Mouse (Mus musculus): Measurements from ENCODE around the gene Med7. TPM values are rescaled to one million over a fixed set of nuclear protein-coding genes. Genes with fewer than 3 reads are reported as not detected.

The Med7 gene
- polyA plus RNA-seq, 1 experiment from 2014 or later, result 93.0 TPM

GRCm38 (mm10) chr11:46441774-46442173, 5.0 kb downstream of the Med7 start:
- ATAC-seq, result no peak
- WGBS, result 98% methylated on average over 1 of the region's 1 CpGs

GRCm38 (mm10) chr11:46443152-46443551, 6.4 kb downstream of the Med7 start:
- Histone ChIP-seq H3K4me1 (ENCODE audit: control insufficient read depth, insufficient read depth, low read length) (no peaks in the 10 kb centered on the region), H3K27ac (ENCODE audit: low read depth, low read length) (no peak overlapping the region), H3K4me2 (ENCODE audit: low read length) (no peak overlapping the region), H3K9me3 (replicated peaks; ENCODE audit: control insufficient read depth, low read length) (no peaks in the 10 kb centered on the region), H3K27me3 (replicated peaks; ENCODE audit: control insufficient read depth, insufficient read depth, low read length) (no peaks in the 10 kb centered on the region), H3K4me3 (ENCODE audit: low read depth, low read length) (no peak overlapping the region), H3K9ac (ENCODE audit: low read length) (no peak overlapping the region), H3K36me3 (ENCODE audit: control insufficient read depth, insufficient read depth, low read length) (peaks cover 29% of the 10 kb centered on the region)
- ATAC-seq (no peak), DNase-seq (ENCODE audit: low spot score) (no peak)
- WGBS, result 90% methylated on average over 1 of the region's 1 CpGs

More at GRCm38 (mm10) chr11:46441774-46442173, 5.0 kb downstream of the Med7 start:
- Histone ChIP-seq H3K4me3 (ENCODE audit: low read depth, low read length) (no peak overlapping the region), H3K27me3 (replicated peaks; ENCODE audit: control insufficient read depth, insufficient read depth, low read length) (no peaks in the 10 kb centered on the region), H3K9ac (ENCODE audit: low read length) (no peak overlapping the region), H3K36me3 (ENCODE audit: control insufficient read depth, insufficient read depth, low read length) (peaks cover 29% of the 10 kb centered on the region), H3K27ac (ENCODE audit: low read depth, low read length) (no peak overlapping the region), H3K4me2 (ENCODE audit: low read length) (no peak overlapping the region), H3K4me1 (ENCODE audit: control insufficient read depth, insufficient read depth, low read length) (peaks cover 4% of the 10 kb centered on the region; the same call in 1 of the 2 replicates), H3K9me3 (replicated peaks; ENCODE audit: control insufficient read depth, low read length) (no peaks in the 10 kb centered on the region)
- no peak for DNase-seq (ENCODE audit: low spot score)

- no peak overlapping the region for H3K4me3 ChIP-seq (ENCODE audit: low read depth, low read length)
- no peaks in the 10 kb centered on the region for H3K4me1 ChIP-seq (ENCODE audit: control insufficient read depth, insufficient read depth, low read length)
- DNase-seq (ENCODE audit: low spot score), result no peak
- H3K27ac ChIP-seq (ENCODE audit: low read depth, low read length), result no peak overlapping the region
- no peak overlapping the region for H3K4me2 ChIP-seq (ENCODE audit: low read length)
- H3K27me3 ChIP-seq (replicated peaks; ENCODE audit: control insufficient read depth, insufficient read depth, low read length), result no peaks in the 10 kb centered on the region
- no peak overlapping the region for H3K9ac ChIP-seq (ENCODE audit: low read length)
- H3K36me3 ChIP-seq (ENCODE audit: control insufficient read depth, insufficient read depth, low read length), result peaks cover 29% of the 10 kb centered on the region
- 89% methylated on average over 5 of the region's 5 CpGs for whole genome bisulfite sequencing
- no peaks in the 10 kb centered on the region for H3K9me3 ChIP-seq (replicated peaks; ENCODE audit: control insufficient read depth, low read length)
- ATAC-seq, result no peak
These were observed 7.3 kb downstream of the Med7 start for GRCm38 (mm10) chr11:46443979-46444378.

GRCm38 (mm10) chr11:46446150-46446549, 9.4 kb downstream of the Med7 start:
- WGBS, result 92% methylated on average over 6 of the region's 6 CpGs
- H3K9ac ChIP-seq (ENCODE audit: low read length), result no peak overlapping the region
- DNase-seq (ENCODE audit: low spot score) (no peak), ATAC-seq (no peak)
- H3K27me3 ChIP-seq (replicated peaks; ENCODE audit: control insufficient read depth, insufficient read depth, low read length), result no peaks in the 10 kb centered on the region
- peaks cover 16% of the 10 kb centered on the region for H3K36me3 ChIP-seq (ENCODE audit: control insufficient read depth, insufficient read depth, low read length)
- H3K4me2 ChIP-seq (ENCODE audit: low read length), result no peak overlapping the region
- H3K4me3 ChIP-seq (ENCODE audit: low read depth, low read length), result no peak overlapping the region
- H3K27ac ChIP-seq (ENCODE audit: low read depth, low read length), result no peak overlapping the region
- H3K9me3 ChIP-seq (replicated peaks; ENCODE audit: control insufficient read depth, low read length), result no peaks in the 10 kb centered on the region
- H3K4me1 ChIP-seq (ENCODE audit: control insufficient read depth, insufficient read depth, low read length), result no peaks in the 10 kb centered on the region

GRCm38 (mm10) chr11:46447644-46448484, 11.1 kb downstream of the Med7 start:
- H3K4me2 ChIP-seq (ENCODE audit: low read length), result no peak overlapping the region
- no peak for ATAC-seq

GRCm38 (mm10) chr11:46449461-46450080, 12.8 kb downstream of the Med7 start:
- Histone ChIP-seq H3K27ac (ENCODE audit: low read depth, low read length) (no peak overlapping the region), H3K4me1 (ENCODE audit: control insufficient read depth, insufficient read depth, low read length) (no peaks in the 10 kb centered on the region), H3K4me2 (ENCODE audit: low read length) (no peak overlapping the region), H3K9me3 (replicated peaks; ENCODE audit: control insufficient read depth, low read length) (no peaks in the 10 kb centered on the region), H3K36me3 (ENCODE audit: control insufficient read depth, insufficient read depth, low read length) (0 out of 2 replicates have a peak, but pooled peaks cover 3% of the 10 kb centered on the region), H3K4me3 (ENCODE audit: low read depth, low read length) (no peak overlapping the region), H3K9ac (ENCODE audit: low read length) (no peak overlapping the region), H3K27me3 (replicated peaks; ENCODE audit: control insufficient read depth, insufficient read depth, low read length) (no peaks in the 10 kb centered on the region)
- WGBS, result 87% methylated on average over 11 of the region's 11 CpGs
- no peak for ATAC-seq
- no peak for DNase-seq (ENCODE audit: low spot score)

More at GRCm38 (mm10) chr11:46447644-46448484, 11.1 kb downstream of the Med7 start:
- Histone ChIP-seq H3K36me3 (ENCODE audit: control insufficient read depth, insufficient read depth, low read length) (0 out of 2 replicates have a peak, but pooled peaks cover 9% of the 10 kb centered on the region), H3K4me3 (ENCODE audit: low read depth, low read length) (no peak overlapping the region), H3K4me1 (ENCODE audit: control insufficient read depth, insufficient read depth, low read length) (no peaks in the 10 kb centered on the region), H3K9me3 (replicated peaks; ENCODE audit: control insufficient read depth, low read length) (no peaks in the 10 kb centered on the region), H3K27ac (ENCODE audit: low read depth, low read length) (no peak overlapping the region), H3K9ac (ENCODE audit: low read length) (no peak overlapping the region), H3K27me3 (replicated peaks; ENCODE audit: control insufficient read depth, insufficient read depth, low read length) (no peaks in the 10 kb centered on the region)
- 74% methylated on average over 13 of the region's 13 CpGs for WGBS
- no peak for DNase-seq (ENCODE audit: low spot score)

GRCm38 (mm10) chr11:46454453-46455045, 17.8 kb downstream of the Med7 start, which contains the start of gene Havcr2:
Havcr2 (plus strand) TSS chr11:46454935.
- H3K4me2 ChIP-seq (ENCODE audit: low read length), result no peak within 1 kb of the TSS
- DNase-seq (ENCODE audit: low spot score) (no peak), ATAC-seq (no peak)
- H3K36me3 ChIP-seq (ENCODE audit: control insufficient read depth, insufficient read depth, low read length), result no peaks in the 10 kb centered on the region
- H3K9me3 ChIP-seq (replicated peaks; ENCODE audit: control insufficient read depth, low read length), result no peaks in the 10 kb centered on the region
- no peak within 1 kb of the TSS for H3K9ac ChIP-seq (ENCODE audit: low read length)
- H3K27me3 ChIP-seq (replicated peaks; ENCODE audit: control insufficient read depth, insufficient read depth, low read length), result no peaks in the 10 kb centered on the region
- H3K4me1 ChIP-seq (ENCODE audit: control insufficient read depth, insufficient read depth, low read length), result no peaks in the 10 kb centered on the region
- WGBS, result 86% methylated on average over 6 of the region's 6 CpGs
- H3K4me3 ChIP-seq (ENCODE audit: low read depth, low read length), result no peak within 1 kb of the TSS
- H3K27ac ChIP-seq (ENCODE audit: low read depth, low read length), result no peak within 1 kb of the TSS

- no peak for ATAC-seq
- H3K9ac ChIP-seq (ENCODE audit: low read length), result no peak overlapping the region
These were observed 23.2 kb downstream of the Med7 start for GRCm38 (mm10) chr11:46459960-46460359.

More at GRCm38 (mm10) chr11:46459960-46460359, 23.2 kb downstream of the Med7 start:
- H3K4me3 ChIP-seq (ENCODE audit: low read depth, low read length), result no peak overlapping the region
- H3K27me3 ChIP-seq (replicated peaks; ENCODE audit: control insufficient read depth, insufficient read depth, low read length), result no peaks in the 10 kb centered on the region
- H3K9me3 ChIP-seq (replicated peaks; ENCODE audit: control insufficient read depth, low read length), result no peaks in the 10 kb centered on the region
- no peak overlapping the region for H3K27ac ChIP-seq (ENCODE audit: low read depth, low read length)
- no peak overlapping the region for H3K4me2 ChIP-seq (ENCODE audit: low read length)
- no peaks in the 10 kb centered on the region for H3K4me1 ChIP-seq (ENCODE audit: control insufficient read depth, insufficient read depth, low read length)
- no peak for DNase-seq (ENCODE audit: low spot score)
- WGBS, result 85% methylated on average over 3 of the region's 3 CpGs
- no peaks in the 10 kb centered on the region for H3K36me3 ChIP-seq (ENCODE audit: control insufficient read depth, insufficient read depth, low read length)

All from forebrain, embryonic 14.5 days (tissue).